Mouse (Mus musculus) kidney, embryonic 14.5 days (tissue): ENCODE data around the gene Pak6. TPM values are rescaled to one million over a fixed set of nuclear protein-coding genes. Genes with fewer than 3 reads are reported as not detected.

Experiments
- ATAC-seq: fragments of 200-750 bp; cut with Nextera tagmentation; 2 replicates; pipeline ENCODE4 v1.8.0; 2017; ENCODE audit warnings: moderate number of reproducible peaks, mild to moderate bottlenecking, moderate TSS enrichment, moderate library complexity; ENCODE audit not compliant: low FRiP score, low TSS enrichment
- H3K27ac ChIP-seq: fragments of 300-500 bp; sonication (generic); 2 replicates; pipeline ENCODE4 v1.5.1; 2014; ENCODE audit warnings: low read depth, mild to moderate bottlenecking, low read length, moderate library complexity, mixed read lengths
- H3K27me3 ChIP-seq: fragments of 300-500 bp; sonication (generic); 2 replicates; pipeline ENCODE4 v1.6.1; 2014; ENCODE audit warnings: mild to moderate bottlenecking, low read length; ENCODE audit not compliant: control insufficient read depth, insufficient read depth
- H3K36me3 ChIP-seq: fragments of 300-500 bp; sonication (generic); 2 replicates; pipeline ENCODE4 v1.6.1; 2014; ENCODE audit warnings: low read length, mixed read lengths; ENCODE audit not compliant: control insufficient read depth, insufficient read depth
- H3K4me1 ChIP-seq: fragments of 300-500 bp; sonication (generic); 2 replicates; pipeline ENCODE4 v1.6.1; 2014; ENCODE audit warnings: low read length, mixed read lengths; ENCODE audit not compliant: control insufficient read depth, insufficient read depth
- H3K4me2 ChIP-seq: fragments of 300-500 bp; sonication (generic); replicated peaks from 2 replicates; pipeline ENCODE4 v1.6.1; 2014; ENCODE audit warnings: low read depth, mild to moderate bottlenecking, low read length
- H3K4me3 ChIP-seq: fragments of 300-500 bp; sonication (generic); 2 replicates; pipeline ENCODE4 v1.5.1; 2014; ENCODE audit warnings: mild to moderate bottlenecking, low read length
- H3K9ac ChIP-seq: fragments of 300-500 bp; sonication (generic); 2 replicates; pipeline ENCODE4 v1.6.1; 2014; ENCODE audit warnings: low read depth, mild to moderate bottlenecking, low read length, moderate library complexity
- H3K9me3 ChIP-seq: fragments of 300-500 bp; sonication (generic); 2 replicates; pipeline ENCODE4 v1.6.1; 2016; ENCODE audit warnings: low read length; ENCODE audit not compliant: control insufficient read depth
- WGBS: fragments of 180-500 bp; shearing (Covaris S2); extraction: QIAGEN DNeasy Blood & Tissue Kit; methylation state at CpG from one replicate; pipeline ENCODE4 v1.1.7; 2014; 5-methylcytosine and 5-hydroxymethylcytosine counted together
- polyA plus RNA-seq: library from polyadenylated mRNA; unstranded; fragments of >200 nt; fragmentation: Nextera tagmentation; extraction: Ambion mirVana; gene quantifications from 2 replicates; pipeline ENCODE4 v1.2.1, GENCODE M21; 2014

Gene Pak6
- polyA plus RNA-seq, 1 experiment from 2014 or later = 0.54 TPM

GRCm38 (mm10) chr2:118659998-118660452 lies 3.1 kb upstream of the Pak6 start:
- peak overlapping the region; percentile 53 for H3K9ac ChIP-seq
- WGBS = 2% methylated on average over 4 of the region's 4 CpGs
- H3K4me1 ChIP-seq = peaks cover 19% of the 10 kb centered on the region
- H3K27me3 ChIP-seq = peaks cover 19% of the 10 kb centered on the region
- no peak overlapping the region for H3K27ac ChIP-seq
- peak overlapping the region; percentile 53 for H3K4me2 ChIP-seq
- H3K36me3 ChIP-seq = no peaks in the 10 kb centered on the region
- peak overlapping the region; percentile 39 for H3K4me3 ChIP-seq
- ATAC-seq = peak; percentile 81; the same call in 1 of the 2 replicates
- H3K9me3 ChIP-seq = no peaks in the 10 kb centered on the region

- Histone ChIP-seq H3K36me3 (no peaks in the 10 kb centered on the region), H3K4me1 (peaks cover 14% of the 10 kb centered on the region), H3K27me3 (peaks cover 19% of the 10 kb centered on the region), H3K9ac (no peak overlapping the region), H3K4me3 (no peak overlapping the region), H3K27ac (no peak overlapping the region), H3K4me2 (no peak overlapping the region), H3K9me3 (no peaks in the 10 kb centered on the region)
- 79% methylated on average over 9 of the region's 9 CpGs for WGBS
- ATAC-seq = no peak
These were observed 1.2 kb upstream of the Pak6 start for GRCm38 (mm10) chr2:118661891-118662290.

- peaks cover 19% of the 10 kb centered on the region for H3K27me3 ChIP-seq
- peaks cover 14% of the 10 kb centered on the region for H3K4me1 ChIP-seq
- H3K9ac ChIP-seq = peak overlapping the region; percentile 51; the same call in 1 of the 2 replicates
- peak; percentile 22; the same call in 1 of the 2 replicates for ATAC-seq
- H3K36me3 ChIP-seq = no peaks in the 10 kb centered on the region
- peak overlapping the region; percentile 40 for H3K4me3 ChIP-seq
- H3K27ac ChIP-seq = no peak overlapping the region
- no peaks in the 10 kb centered on the region for H3K9me3 ChIP-seq
- H3K4me2 ChIP-seq = peak overlapping the region; percentile 74
- 56% methylated on average over 19 of the region's 19 CpGs for WGBS
These were observed 982 bp downstream of the Pak6 start for GRCm38 (mm10) chr2:118663804-118664766.

- no peaks in the 10 kb centered on the region for H3K36me3 ChIP-seq
- H3K4me2 ChIP-seq = no peak overlapping the region
- H3K27me3 ChIP-seq = peaks cover 19% of the 10 kb centered on the region
- H3K9ac ChIP-seq = no peak overlapping the region
- peaks cover 14% of the 10 kb centered on the region for H3K4me1 ChIP-seq
- no peak for ATAC-seq
- no peaks in the 10 kb centered on the region for H3K9me3 ChIP-seq
- 52% methylated on average over 3 of the region's 3 CpGs for WGBS
- H3K4me3 ChIP-seq = no peak overlapping the region
- no peak overlapping the region for H3K27ac ChIP-seq
These were observed 1.9 kb downstream of the Pak6 start for GRCm38 (mm10) chr2:118664975-118665516.

- H3K4me2 ChIP-seq = no peak overlapping the region
- WGBS = 76% methylated on average over 4 of the region's 4 CpGs
- peaks cover 19% of the 10 kb centered on the region for H3K27me3 ChIP-seq
- H3K27ac ChIP-seq = no peak overlapping the region
- no peak overlapping the region for H3K9ac ChIP-seq
- H3K9me3 ChIP-seq = no peaks in the 10 kb centered on the region
- no peak for ATAC-seq
- peaks cover 14% of the 10 kb centered on the region; the same call in 1 of the 2 replicates for H3K4me1 ChIP-seq
- H3K36me3 ChIP-seq = no peaks in the 10 kb centered on the region
- no peak overlapping the region for H3K4me3 ChIP-seq
These were observed 2.5 kb downstream of the Pak6 start for GRCm38 (mm10) chr2:118665616-118666015.

- H3K4me2 ChIP-seq = no peak overlapping the region
- H3K4me1 ChIP-seq = peaks cover 14% of the 10 kb centered on the region; the same call in 1 of the 2 replicates
- 72% methylated on average over 5 of the region's 5 CpGs for WGBS
- H3K36me3 ChIP-seq = no peaks in the 10 kb centered on the region
- no peak overlapping the region for H3K9ac ChIP-seq
- H3K9me3 ChIP-seq = no peaks in the 10 kb centered on the region
- H3K27me3 ChIP-seq = peaks cover 17% of the 10 kb centered on the region
- H3K27ac ChIP-seq = no peak overlapping the region
- no peak for ATAC-seq
- no peak overlapping the region for H3K4me3 ChIP-seq
These were observed 4.1 kb downstream of the Pak6 start for GRCm38 (mm10) chr2:118667181-118667580.

- peaks cover 13% of the 10 kb centered on the region; the same call in 1 of the 2 replicates for H3K27me3 ChIP-seq
- 57% methylated on average over 6 of the region's 6 CpGs for WGBS
- no peaks in the 10 kb centered on the region for H3K4me1 ChIP-seq
- no peak overlapping the region for H3K4me3 ChIP-seq
- H3K36me3 ChIP-seq = no peaks in the 10 kb centered on the region
- ATAC-seq = peak; percentile 53; the same call in 1 of the 2 replicates
- H3K9ac ChIP-seq = no peak overlapping the region
- no peak overlapping the region for H3K4me2 ChIP-seq
- no peaks in the 10 kb centered on the region for H3K9me3 ChIP-seq
- 0 out of 2 replicates have a peak overlapping the region, but pooled peaks have one; percentile 7 for H3K27ac ChIP-seq
These were observed 6.1 kb downstream of the Pak6 start for GRCm38 (mm10) chr2:118669245-118669644.

- Histone ChIP-seq H3K27ac (0 out of 2 replicates have a peak overlapping the region, but pooled peaks have one; percentile 30), H3K9ac (no peak overlapping the region), H3K4me3 (no peak overlapping the region), H3K27me3 (peaks cover 15% of the 10 kb centered on the region), H3K36me3 (no peaks in the 10 kb centered on the region), H3K9me3 (no peaks in the 10 kb centered on the region), H3K4me1 (no peaks in the 10 kb centered on the region), H3K4me2 (no peak overlapping the region)
- WGBS = 28% methylated on average over 2 of the region's 2 CpGs
- no peak for ATAC-seq
These were observed 6.7 kb downstream of the Pak6 start for GRCm38 (mm10) chr2:118669785-118670184.
